Mouse (Mus musculus) liver, postnatal 0 days (tissue): ENCODE results near the gene Tnnt3.

ENCODE experiments used
- CTCF ChIP-seq: sonication (generic); IDR thresholded peaks from 2 replicates; pipeline ENCODE4 v1.5.1; 2016; ENCODE audit warnings: antibody characterized with exemption, low read depth
- EP300 ChIP-seq: IDR thresholded peaks from 2 replicates; pipeline ENCODE4 v1.6.1; 2016; ENCODE audit warnings: antibody characterized with exemption, low read depth, mild to moderate bottlenecking

GRCm38 (mm10) chr7:142510021-142510777, 11.6 kb downstream of the Tnnt3 start:
- TF ChIP-seq EP300, result no peak
- TF ChIP-seq CTCF, result no peak
